Mouse (Mus musculus) spleen, adult 18-20 months (tissue): ENCODE results near the gene Gpr132.
"Not testable (repeated sequence)": the region's sequence is repeated elsewhere in the genome, so short reads cannot be mapped to it uniquely, and the experiment has no call there.

ENCODE experiments used
- DNase-seq, 2 experiments: peaks; one replicate each; pipeline ENCODE4 v3.0.0; 2022; ENCODE audit warnings: mixed read lengths in 2 of 2

Gene Gpr132

GRCm38 (mm10) chr12:112851116-112851515, 16.9 kb downstream of the Gpr132 start:
- no peak for DNase-seq

GRCm38 (mm10) chr12:112850344-112850743, 17.7 kb downstream of the Gpr132 start:
- DNase-seq, result no peak

GRCm38 (mm10) chr12:112849235-112850022, 18.6 kb downstream of the Gpr132 start:
- DNase-seq, result no peak

- no peak for DNase-seq
Measured at GRCm38 (mm10) chr12:112847880-112848279, 20.1 kb downstream of the Gpr132 start.

GRCm38 (mm10) chr12:112843803-112844202, 24.2 kb downstream of the Gpr132 start:
- DNase-seq, result peak; percentile 74 to 93

GRCm38 (mm10) chr12:112842128-112842527, 25.9 kb downstream of the Gpr132 start:
- not testable (repeated sequence) for DNase-seq

- DNase-seq, result not testable (repeated sequence)
Measured at GRCm38 (mm10) chr12:112841338-112841892, 26.6 kb downstream of the Gpr132 start.

GRCm38 (mm10) chr12:112840209-112841086, 27.6 kb downstream of the Gpr132 start:
- DNase-seq, result no peak

- no peak for DNase-seq
Measured at GRCm38 (mm10) chr12:112835046-112835445, 33.0 kb downstream of the Gpr132 start.

- DNase-seq, result no peak
Measured at GRCm38 (mm10) chr12:112833527-112833926, 34.5 kb downstream of the Gpr132 start.

GRCm38 (mm10) chr12:112832411-112832810, 35.6 kb downstream of the Gpr132 start:
- DNase-seq, result no peak

- DNase-seq, result no peak
Measured at GRCm38 (mm10) chr12:112830570-112830969, 37.5 kb downstream of the Gpr132 start.

- DNase-seq, result no peak
Measured at GRCm38 (mm10) chr12:112830141-112830540, 37.9 kb downstream of the Gpr132 start.

GRCm38 (mm10) chr12:112829244-112829864, 38.7 kb downstream of the Gpr132 start, which contains the start of gene Cdca4:
Cdca4 (minus strand) TSS chr12:112829423.
- peak; percentile 95 to 97 for DNase-seq

- DNase-seq, result peak in 1 of 2 experiments; percentile 71
Measured at GRCm38 (mm10) chr12:112828501-112829243, 39.4 kb downstream of the Gpr132 start.

GRCm38 (mm10) chr12:112825901-112826300, 42.1 kb downstream of the Gpr132 start:
- no peak for DNase-seq

- DNase-seq, result peak; percentile 39 to 45
Measured at GRCm38 (mm10) chr12:112823221-112823620, 44.8 kb downstream of the Gpr132 start.

GRCm38 (mm10) chr12:112822676-112823075, 45.4 kb downstream of the Gpr132 start:
- DNase-seq, result no peak

- DNase-seq, result no peak
Measured at GRCm38 (mm10) chr12:112821974-112822373, 46.1 kb downstream of the Gpr132 start.

GRCm38 (mm10) chr12:112821216-112821615, 46.8 kb downstream of the Gpr132 start:
- DNase-seq, result no peak

GRCm38 (mm10) chr12:112820401-112820999, 47.5 kb downstream of the Gpr132 start:
- DNase-seq, result no peak
